Mouse (Mus musculus) G1E-ER4 (cell line): ENCODE results near the gene Cyp1a2. TPM values are rescaled to one million over a fixed set of nuclear protein-coding genes. Genes with fewer than 3 reads are reported as not detected.

Experiments
- GATA1 ChIP-seq: IDR thresholded peaks from one replicate; pipeline ENCODE4 v1.8.0; 2012; ENCODE audit warnings: low read length, inconsistent platforms
- polyA plus RNA-seq: library from polyadenylated mRNA; stranded (reverse); fragments of >175 nt; gene quantifications from 2 replicates; pipeline ENCODE4 v1.2.3, GENCODE M21; 2012

Cyp1a2 gene
- not detected in 2 replicates for polyA plus RNA-seq

DNA sequence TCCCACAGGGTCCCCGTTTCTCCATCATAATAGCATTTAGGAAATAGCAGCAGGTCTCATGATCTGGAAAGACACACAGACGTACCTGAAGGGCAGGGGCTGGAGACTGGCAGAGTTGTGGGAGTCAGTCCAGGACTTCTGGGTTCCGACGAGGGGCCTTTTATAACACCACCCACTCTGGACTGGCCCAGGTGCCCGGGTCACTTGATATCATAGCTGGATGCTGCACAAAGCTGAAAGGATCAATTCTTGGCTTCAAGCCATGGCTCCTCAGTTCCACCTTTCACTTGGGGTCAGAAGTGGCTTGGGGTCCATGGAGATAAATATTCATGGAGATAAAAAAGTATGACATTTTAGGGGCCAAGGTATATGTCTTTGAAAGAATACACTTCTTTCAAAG is at the start of gene Cyp1a2:
Gene Cyp1a2, minus strand, starts transcription at position 184 of the 400 bp plus-strand sequence.
- no peak for TF ChIP-seq GATA1

DNA sequence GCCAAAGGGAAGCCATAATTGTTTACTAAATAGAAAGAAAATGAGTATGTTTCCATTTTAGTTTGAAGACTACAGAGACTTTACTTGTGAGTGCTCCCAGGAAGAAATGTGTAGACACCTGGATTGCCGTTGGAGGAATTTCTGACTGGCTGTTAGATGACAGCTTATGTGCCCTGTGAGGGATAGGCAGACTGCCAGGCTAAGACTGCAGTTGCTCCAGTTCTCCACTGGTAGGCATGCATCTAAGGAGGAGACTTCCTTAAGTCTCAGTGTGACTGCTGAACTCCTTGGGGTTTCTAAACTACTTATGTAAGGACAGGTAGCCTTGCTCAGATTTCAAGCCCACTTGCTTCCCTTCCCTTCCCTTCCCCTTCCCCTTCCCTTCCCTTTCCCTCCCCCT is 44.8 kb upstream of the Cyp1a2 start:
- no peak for TF ChIP-seq GATA1

DNA sequence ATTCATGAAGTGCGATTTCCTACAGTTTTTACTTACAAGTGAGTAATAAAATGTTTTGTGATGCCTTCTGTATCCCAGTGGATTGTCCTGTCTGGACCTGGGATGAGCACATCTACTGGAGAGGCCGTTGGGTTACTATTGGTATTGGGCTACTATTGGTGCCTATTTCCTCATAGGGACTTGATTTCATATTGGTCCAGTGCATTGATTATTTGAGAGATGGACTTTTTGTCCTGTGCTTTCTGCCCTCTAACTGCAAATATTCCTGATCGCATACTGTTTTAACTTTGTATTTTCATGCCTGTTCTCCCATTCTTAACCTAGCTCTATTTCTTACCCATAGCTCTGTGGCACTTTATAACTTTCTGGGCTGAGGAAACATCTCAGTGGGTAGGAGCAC is 41.2 kb upstream of the Cyp1a2 start:
- TF ChIP-seq GATA1: no peak

DNA sequence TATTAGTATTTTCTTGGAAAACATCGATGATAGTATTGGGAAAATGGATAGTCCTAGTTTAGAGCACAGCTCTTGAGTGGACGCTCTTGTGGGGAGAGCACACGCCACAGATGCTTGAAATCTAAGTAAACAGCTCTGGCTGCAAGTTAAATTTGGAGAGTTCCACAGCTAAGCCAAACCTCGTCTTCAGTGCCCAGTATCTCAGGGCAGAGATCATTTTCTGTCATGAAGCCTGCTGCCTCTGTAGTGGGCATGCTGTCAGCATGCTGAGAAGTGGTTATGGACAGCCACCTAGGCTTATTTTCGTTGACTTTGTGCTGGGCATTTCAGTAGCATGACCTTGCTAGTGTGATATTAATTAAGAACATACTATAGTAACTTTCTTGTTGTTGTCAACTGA is 40.3 kb upstream of the Cyp1a2 start:
- TF ChIP-seq GATA1: no peak

DNA sequence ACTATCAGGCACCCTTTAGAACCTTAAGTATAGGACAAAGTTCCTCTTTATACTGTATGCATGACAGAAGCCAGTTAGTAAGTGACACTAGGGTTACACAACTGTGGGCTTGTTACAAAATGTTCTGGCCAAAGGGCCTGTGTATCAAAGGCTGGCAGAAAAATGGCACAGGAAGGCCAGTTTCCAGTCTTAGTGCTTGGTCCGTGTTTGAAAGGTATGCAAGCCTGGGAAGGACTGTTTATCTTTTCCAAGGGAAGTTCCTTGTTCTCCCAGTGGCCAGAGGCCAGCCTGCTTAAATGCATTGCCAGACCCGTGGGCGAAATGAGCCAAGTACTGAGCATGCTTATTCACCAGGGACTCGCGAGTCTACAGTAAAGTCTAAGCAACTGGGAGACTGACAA is 39.8 kb upstream of the Cyp1a2 start:
- no peak for TF ChIP-seq GATA1

DNA sequence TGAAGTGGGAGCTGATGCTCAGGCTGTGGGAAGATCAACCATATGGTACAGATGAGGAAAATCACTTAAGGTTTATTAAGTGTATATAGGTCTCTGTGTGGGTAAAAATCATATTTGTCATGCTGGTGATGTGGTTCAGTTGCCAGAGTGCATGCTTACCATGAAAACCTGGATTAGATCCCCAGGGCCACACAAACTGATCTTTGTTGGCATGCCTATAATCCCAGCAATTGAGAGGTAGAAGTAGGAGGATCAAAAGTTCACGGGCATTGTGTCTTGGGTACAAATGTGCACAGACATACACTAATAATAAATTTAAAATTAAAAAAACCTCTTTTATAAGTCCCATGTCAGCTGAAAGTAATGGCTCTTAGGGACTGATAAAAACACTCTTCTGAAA is 38.9 kb upstream of the Cyp1a2 start:
- no peak for TF ChIP-seq GATA1

DNA sequence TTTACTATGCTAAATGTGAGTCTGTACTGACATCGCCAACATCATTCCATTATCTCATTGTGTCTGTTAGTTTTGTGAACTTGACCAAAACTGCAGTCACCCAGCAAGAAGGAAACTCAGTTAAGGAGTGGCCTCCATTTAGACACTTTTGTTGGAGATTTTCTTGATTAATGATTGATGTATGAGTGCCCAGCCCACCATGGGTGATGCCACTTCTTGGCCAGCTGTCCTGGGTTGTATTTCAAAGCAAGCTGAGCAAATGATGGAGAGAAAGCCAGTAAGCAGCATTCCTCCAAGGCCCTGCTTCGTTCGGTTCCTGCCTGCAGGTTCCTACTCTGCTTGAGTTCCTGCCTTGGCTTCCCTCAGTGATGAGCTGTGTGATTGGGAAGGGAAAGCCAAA is 37.2 kb upstream of the Cyp1a2 start:
- TF ChIP-seq GATA1: no peak

DNA sequence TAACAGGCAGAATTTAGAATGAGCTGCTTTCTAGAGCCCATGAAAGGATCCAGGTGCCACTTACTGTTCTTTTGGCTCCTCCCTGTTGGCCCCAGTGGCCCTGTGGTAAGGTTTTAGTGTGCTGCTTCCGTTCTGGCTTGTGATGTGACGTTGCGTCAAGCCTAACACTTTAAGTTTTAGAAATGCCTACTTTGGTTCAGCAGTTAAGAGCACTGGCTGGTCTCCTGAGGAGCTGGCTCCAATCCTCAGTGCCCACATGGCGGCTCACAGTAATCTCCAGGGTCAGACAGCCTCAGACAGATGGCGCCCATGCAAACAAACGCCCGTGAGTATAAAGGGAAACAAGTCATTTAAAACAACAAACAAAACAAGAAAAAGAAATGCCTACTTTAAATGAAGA is 34.9 kb upstream of the Cyp1a2 start:
- TF ChIP-seq GATA1: no peak

DNA sequence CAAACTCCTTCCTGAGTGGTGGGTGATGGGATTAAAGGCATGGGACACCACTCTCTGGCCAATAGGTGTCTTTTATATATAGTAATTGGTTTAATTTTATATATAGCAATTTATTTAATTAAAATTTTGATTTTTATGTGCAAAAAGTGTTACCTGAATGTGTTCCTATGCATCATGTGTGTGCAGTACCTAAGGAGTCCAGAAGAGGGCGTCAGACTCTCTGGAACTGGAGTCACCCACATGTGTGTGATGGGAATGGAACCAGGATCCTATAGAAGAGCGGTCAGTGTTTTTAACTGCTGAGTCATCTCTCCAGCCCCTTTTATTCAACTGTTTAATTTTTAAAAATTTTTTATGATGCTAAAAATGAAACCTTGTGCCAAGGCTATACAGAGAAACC is 28.7 kb upstream of the Cyp1a2 start:
- no peak for TF ChIP-seq GATA1

DNA sequence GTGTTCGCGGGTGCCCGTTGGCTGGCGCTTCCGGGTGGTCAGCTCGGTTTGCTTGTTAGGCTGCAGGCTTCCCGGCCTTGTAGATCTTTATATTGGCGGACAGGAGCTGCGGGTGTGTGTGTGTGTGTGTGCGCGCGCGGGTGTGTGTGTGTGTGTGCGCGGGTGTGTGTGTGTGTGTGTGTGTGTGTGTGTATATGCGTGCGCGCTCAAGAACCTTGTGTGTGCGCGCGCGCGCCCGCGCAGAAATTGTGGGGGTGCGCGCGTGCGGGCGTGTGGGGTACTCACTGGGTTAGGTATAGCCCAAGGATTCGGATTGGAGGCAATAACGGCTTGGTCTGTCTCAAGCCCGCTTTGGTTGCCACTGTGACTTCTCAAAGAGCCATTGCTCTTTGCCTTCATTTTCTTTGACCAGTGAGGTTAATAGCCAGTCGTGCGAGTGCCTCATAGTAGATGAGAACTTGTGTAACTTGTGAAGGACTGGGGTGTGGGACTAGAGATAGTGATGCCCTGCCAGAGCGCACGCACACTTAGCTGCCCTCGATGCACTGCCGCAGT is 25.3 kb upstream of the Cyp1a2 start:
- no peak for TF ChIP-seq GATA1

DNA sequence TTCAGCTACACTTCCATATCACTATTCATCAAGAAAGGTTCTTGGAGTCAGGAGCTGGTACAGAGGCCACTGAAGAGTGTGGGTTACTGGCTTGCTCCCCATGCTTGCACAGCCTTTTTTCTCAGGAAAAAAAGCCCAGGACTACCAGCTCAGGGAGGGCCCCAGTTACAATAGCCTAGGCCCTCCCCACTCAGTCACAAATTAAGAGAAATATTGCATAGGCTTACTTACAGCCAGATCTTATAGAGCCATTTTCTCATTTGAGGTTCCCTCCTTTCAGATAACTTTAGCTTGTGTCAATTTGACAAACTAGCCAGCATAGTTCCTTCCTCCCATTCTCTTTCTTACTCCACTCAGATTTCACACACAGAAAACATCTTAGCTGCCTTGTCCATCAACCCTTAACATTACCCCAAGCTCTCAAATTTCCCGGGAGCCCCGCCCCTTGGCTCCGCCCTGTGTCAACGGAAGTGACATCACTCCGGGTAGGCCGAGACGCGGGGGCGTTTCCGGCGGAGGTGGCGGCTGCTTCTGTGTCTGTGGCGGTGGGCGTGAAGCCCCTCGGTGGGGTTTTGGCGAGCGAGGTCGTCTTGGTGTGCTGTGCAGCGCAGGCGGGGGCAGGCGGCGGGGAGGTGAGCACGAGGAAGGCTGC is 24.7 kb upstream of the Cyp1a2 start, which contains the start of gene Edc3:
Gene Edc3, plus strand, starts transcription at position 473 of the 652 bp plus-strand sequence.
- no peak for TF ChIP-seq GATA1

DNA sequence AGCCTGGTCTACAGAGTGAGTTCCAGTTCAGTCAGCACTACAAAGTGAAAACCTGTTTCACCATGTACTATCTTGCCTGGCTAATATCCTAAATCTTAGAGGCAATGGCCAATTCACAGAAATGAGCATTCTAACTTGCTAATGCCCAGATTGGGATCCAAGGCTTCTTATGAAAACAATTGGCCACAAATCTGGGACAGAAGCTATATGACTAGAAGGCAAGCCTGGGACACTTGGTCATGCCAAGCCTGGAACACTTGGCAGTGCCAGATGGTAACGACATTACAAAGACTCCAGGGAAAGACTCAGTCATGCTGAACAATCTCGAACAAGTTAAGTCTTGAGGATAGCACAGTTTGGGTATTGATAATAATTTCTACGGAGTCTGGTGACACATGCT is 23.0 kb upstream of the Cyp1a2 start:
- no peak for TF ChIP-seq GATA1

DNA sequence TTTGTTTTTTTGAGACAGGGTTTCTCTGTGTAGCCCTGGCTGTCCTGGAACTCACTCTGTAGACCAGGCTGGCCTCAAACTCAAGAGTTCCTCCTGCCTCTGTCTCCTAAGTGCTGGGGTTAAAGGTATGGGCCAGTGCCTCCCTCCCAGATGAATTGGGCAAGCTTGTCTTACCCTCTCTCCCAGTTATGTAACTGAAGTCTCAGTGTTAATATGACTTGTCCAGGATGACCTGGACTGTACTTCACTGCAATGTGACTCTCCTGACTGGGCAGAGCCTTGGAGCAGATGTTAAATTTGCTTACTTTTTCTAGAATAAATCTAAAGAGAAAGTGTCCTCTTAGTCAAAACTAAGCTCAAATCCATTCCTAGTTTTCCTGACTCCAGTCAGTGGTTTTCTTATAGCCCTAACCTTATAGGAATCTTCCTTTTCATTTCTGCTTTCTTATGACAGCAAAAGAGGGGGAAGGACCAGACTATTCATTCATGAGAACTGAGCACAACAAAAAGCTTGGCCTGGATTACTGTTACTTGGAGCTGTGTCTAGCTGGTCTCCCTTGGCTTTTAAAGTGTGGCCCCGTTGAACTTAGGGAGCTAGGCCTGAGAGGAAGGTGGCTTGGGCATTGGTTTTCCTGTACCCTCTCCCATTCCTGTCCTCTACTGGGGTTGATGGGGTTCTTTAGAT is 15.1 kb upstream of the Cyp1a2 start:
- TF ChIP-seq GATA1: no peak

DNA sequence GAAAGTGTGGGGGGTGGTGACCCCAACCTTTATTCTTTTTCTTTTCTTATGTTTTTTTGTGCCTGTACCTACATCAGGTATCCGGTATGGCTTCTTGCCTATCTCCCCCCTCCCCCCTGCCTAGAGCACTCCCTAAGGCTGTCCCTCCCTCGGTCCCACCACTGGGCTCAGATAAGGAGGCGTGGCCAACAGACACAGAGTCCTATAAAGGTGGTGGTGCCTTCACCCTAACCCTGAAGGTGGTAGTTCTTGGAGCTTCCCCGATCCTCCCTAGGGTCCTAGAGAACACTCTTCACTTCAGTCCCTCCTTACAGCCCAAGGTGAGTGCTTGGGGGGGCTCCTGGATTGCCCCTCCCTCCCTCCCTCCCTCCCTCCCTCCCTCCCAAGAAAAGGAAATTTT is 13.9 kb upstream of the Cyp1a2 start:
- TF ChIP-seq GATA1: no peak

DNA sequence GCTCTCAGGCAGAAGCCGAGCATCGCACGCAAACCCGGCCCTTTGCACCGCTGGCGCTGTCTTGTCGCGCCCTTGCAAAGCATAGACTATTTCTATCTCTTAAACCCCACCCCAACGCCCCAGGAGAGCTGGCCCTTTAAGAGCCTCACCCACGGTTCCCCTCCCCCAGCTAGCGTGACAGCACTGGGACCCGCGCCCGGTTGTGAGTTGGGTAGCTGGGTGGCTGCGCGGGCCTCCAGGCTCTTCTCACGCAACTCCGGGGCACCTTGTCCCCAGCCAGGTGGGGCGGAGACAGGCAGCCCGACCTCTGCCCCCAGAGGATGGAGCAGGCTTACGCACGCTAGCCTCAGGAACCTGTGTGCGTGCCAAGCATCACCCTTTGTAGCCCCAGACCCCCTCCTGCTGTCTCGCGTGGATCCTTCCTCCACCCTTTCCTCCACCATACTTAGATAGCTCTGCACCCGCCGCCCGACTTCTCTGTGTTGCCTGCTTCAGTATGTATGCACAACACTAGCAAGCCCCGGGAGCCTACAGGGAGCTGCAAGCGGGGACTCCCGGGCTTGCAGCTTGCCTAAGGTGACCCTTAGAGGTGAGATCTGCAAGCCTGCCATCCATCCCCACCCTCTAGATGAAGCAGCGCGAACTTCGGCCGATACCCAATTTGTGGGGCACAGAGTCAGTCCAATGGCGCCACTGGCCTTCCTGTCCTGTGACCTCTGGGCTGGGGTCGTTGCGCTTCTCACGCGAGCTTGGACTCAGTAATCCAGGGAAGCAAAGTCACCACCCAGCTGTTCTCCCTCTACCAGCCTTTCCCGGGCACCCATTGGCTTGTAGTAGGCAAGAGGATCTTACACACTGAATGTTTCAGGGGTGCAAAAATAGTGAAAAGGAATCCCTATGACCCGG is 13.1 kb upstream of the Cyp1a2 start:
- TF ChIP-seq GATA1: no peak

DNA sequence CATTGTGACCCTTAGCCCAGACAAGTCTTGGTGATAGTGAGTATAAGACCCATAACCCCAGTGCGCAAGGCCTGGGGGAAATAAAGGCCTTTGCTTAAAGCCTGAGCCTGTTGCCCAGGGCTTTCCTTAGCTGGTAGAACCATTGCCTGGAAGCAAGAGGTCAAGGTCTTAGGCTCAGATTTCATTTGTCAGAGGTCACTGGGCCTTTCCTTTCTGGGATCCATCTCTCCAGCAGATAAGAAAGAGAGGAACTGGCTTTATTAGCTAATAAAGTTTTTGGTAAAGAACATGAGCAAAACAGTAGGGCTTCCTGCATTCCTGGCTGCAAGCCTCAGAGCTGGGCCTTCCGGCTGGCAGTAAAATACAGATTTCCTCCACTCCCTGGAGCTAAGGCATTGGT is 10.6 kb upstream of the Cyp1a2 start:
- no peak for TF ChIP-seq GATA1

DNA sequence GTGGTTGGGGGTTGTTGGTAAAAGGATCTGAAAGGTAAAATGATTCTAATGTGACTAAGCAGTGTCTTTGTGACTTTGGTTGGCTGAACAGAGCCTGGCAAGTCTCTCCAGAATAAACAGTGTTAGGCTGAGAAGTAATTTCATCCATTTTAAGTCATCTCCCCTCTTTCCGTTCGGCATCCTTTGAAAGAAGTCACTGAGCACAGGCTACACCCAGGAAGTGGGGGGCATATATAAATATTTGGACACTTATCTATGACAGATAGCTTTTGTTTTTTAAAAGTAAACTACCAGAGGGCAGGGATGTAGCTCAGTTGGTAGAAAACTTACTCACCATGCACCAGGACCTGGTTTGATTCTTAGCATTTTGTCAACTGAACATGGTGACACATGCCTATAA is 5.1 kb upstream of the Cyp1a2 start:
- no peak for TF ChIP-seq GATA1
